Mouse (Mus musculus) lung, embryonic 15.5 days (tissue): ENCODE measurements at regions not wholly inside any gene's neighbourhood (a gene's known extent, or its start where the extent isn't known, plus 50 kb on each side); places are given as distances from the start of the nearest gene placed in this dataset.

Experiments
- ATAC-seq: fragments of 200-750 bp; cut with Nextera tagmentation; 2 replicates; pipeline ENCODE4 v1.8.0; 2017; ENCODE audit warnings: moderate number of reproducible peaks, borderline replicate concordance; ENCODE audit not compliant: low FRiP score, low TSS enrichment; ENCODE audit errors: extremely low read depth
- H3K27ac ChIP-seq: fragments of 300-500 bp; sonication (generic); 2 replicates; pipeline ENCODE4 v1.5.1; 2015; ENCODE audit warnings: moderate library complexity, mild to moderate bottlenecking, inconsistent platforms
- H3K27me3 ChIP-seq: fragments of 300-500 bp; sonication (generic); 2 replicates; pipeline ENCODE4 v1.6.1; 2015; ENCODE audit warnings: inconsistent platforms
- H3K36me3 ChIP-seq: fragments of 300-500 bp; sonication (generic); 2 replicates; pipeline ENCODE4 v1.6.1; 2015; ENCODE audit warnings: inconsistent platforms
- H3K4me1 ChIP-seq: fragments of 300-500 bp; sonication (generic); 2 replicates; pipeline ENCODE4 v1.6.1; 2015; ENCODE audit warnings: inconsistent platforms
- H3K4me2 ChIP-seq: fragments of 300-500 bp; sonication (generic); 2 replicates; pipeline ENCODE4 v1.6.1; 2015; ENCODE audit warnings: inconsistent platforms, mild to moderate bottlenecking, moderate library complexity
- H3K4me3 ChIP-seq: fragments of 300-500 bp; sonication (generic); 2 replicates; pipeline ENCODE4 v1.5.1; 2015; ENCODE audit warnings: mild to moderate bottlenecking, inconsistent platforms
- H3K9ac ChIP-seq: fragments of 300-500 bp; sonication (generic); 2 replicates; pipeline ENCODE4 v1.6.1; 2015; ENCODE audit warnings: inconsistent platforms
- H3K9me3 ChIP-seq: fragments of 300-500 bp; sonication (generic); 2 replicates; pipeline ENCODE4 v1.6.1; 2016; ENCODE audit warnings: inconsistent platforms
- WGBS: fragments of 180-500 bp; shearing (Covaris S2); methylation state at CpG from one replicate; pipeline ENCODE4 v1.1.7; 2015; 5-methylcytosine and 5-hydroxymethylcytosine counted together

DNA sequence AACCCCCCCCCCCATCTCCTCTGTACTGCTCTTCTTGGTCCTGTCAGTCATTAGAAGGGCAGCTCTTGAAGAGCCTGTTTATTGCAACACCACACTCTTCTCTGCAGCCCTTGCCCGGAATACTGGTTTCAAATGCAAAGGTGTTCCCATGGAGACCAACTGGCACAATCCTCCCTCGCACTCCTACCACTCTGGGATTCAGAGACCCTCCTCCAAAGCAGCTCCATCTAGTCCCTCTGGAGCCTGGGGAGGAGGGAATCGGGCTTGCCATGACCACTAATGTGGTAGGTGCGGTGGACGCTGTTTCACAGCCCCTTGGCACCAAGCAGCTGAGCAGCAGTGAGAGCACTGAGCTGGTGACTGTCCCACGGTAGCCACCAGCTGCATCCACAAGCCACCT is 83.1 kb downstream of the Stk35 start:
- Histone ChIP-seq H3K27me3 (no peaks in the 10 kb centered on the region), H3K36me3 (no peaks in the 10 kb centered on the region), H3K9ac (no peak overlapping the region), H3K4me3 (no peak overlapping the region), H3K9me3 (no peaks in the 10 kb centered on the region), H3K4me2 (no peak overlapping the region), H3K27ac (no peak overlapping the region), H3K4me1 (no peaks in the 10 kb centered on the region)
- WGBS = 40% methylated on average over 6 of the region's 6 CpGs
- ATAC-seq = no peak

DNA sequence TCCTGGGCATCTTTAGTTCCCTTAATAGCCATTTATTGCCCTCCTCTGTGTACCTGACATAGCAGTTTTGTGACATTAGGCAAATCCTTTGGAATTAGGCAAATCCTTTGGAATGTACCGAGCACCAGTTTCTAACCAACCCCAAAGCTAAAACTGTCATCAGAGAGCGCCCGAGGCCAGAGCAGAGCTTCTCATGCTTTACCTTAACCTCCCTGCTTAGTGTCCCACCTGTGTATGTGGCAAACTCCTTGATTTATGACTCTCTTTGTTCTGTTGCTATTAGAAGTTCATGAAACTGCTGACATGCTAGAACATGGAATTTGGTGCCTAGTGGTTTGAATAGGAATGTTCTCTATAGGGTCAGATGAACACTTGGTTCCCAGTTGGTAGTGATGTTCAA is 84.0 kb downstream of the Stk35 start:
- Histone ChIP-seq H3K4me3 (no peak overlapping the region), H3K36me3 (no peaks in the 10 kb centered on the region), H3K4me1 (no peaks in the 10 kb centered on the region), H3K9me3 (no peaks in the 10 kb centered on the region), H3K27ac (no peak overlapping the region), H3K27me3 (no peaks in the 10 kb centered on the region), H3K9ac (no peak overlapping the region), H3K4me2 (no peak overlapping the region)
- no peak for ATAC-seq
- WGBS = 82% methylated on average over 3 of the region's 3 CpGs

GRCm38 (mm10) chr2:129885536-129885935 is 85.2 kb downstream of the Stk35 start:
- no peaks in the 10 kb centered on the region for H3K9me3 ChIP-seq
- no peak for ATAC-seq
- H3K27ac ChIP-seq = no peak overlapping the region
- H3K4me1 ChIP-seq = no peaks in the 10 kb centered on the region
- H3K9ac ChIP-seq = no peak overlapping the region
- H3K36me3 ChIP-seq = no peaks in the 10 kb centered on the region
- H3K4me3 ChIP-seq = no peak overlapping the region
- H3K4me2 ChIP-seq = no peak overlapping the region
- H3K27me3 ChIP-seq = no peaks in the 10 kb centered on the region
- 89% methylated on average over 7 of the region's 7 CpGs for WGBS

- Histone ChIP-seq H3K27ac (no peak overlapping the region), H3K4me2 (no peak overlapping the region), H3K27me3 (no peaks in the 10 kb centered on the region), H3K4me1 (no peaks in the 10 kb centered on the region), H3K36me3 (no peaks in the 10 kb centered on the region), H3K9ac (no peak overlapping the region), H3K4me3 (no peak overlapping the region), H3K9me3 (no peaks in the 10 kb centered on the region)
- ATAC-seq = no peak
- 55% methylated on average over 7 of the region's 7 CpGs for WGBS
Observed at GRCm38 (mm10) chr2:129893231-129893630, 92.9 kb downstream of the Stk35 start.

GRCm38 (mm10) chr2:129893832-129894231 is 93.5 kb downstream of the Stk35 start:
- H3K27ac ChIP-seq = no peak overlapping the region
- no peak overlapping the region for H3K4me3 ChIP-seq
- H3K27me3 ChIP-seq = no peaks in the 10 kb centered on the region
- no peaks in the 10 kb centered on the region for H3K4me1 ChIP-seq
- no peaks in the 10 kb centered on the region for H3K36me3 ChIP-seq
- no peaks in the 10 kb centered on the region for H3K9me3 ChIP-seq
- 61% methylated on average over 5 of the region's 5 CpGs for WGBS
- H3K4me2 ChIP-seq = no peak overlapping the region
- no peak for ATAC-seq
- no peak overlapping the region for H3K9ac ChIP-seq

GRCm38 (mm10) chr2:129894906-129895305 is 94.6 kb downstream of the Stk35 start:
- no peak overlapping the region for H3K9ac ChIP-seq
- H3K36me3 ChIP-seq = no peaks in the 10 kb centered on the region
- WGBS = 66% methylated on average over 8 of the region's 8 CpGs
- H3K4me3 ChIP-seq = no peak overlapping the region
- no peaks in the 10 kb centered on the region for H3K4me1 ChIP-seq
- ATAC-seq = no peak
- H3K27me3 ChIP-seq = no peaks in the 10 kb centered on the region
- H3K4me2 ChIP-seq = no peak overlapping the region
- no peaks in the 10 kb centered on the region for H3K9me3 ChIP-seq
- H3K27ac ChIP-seq = no peak overlapping the region

DNA sequence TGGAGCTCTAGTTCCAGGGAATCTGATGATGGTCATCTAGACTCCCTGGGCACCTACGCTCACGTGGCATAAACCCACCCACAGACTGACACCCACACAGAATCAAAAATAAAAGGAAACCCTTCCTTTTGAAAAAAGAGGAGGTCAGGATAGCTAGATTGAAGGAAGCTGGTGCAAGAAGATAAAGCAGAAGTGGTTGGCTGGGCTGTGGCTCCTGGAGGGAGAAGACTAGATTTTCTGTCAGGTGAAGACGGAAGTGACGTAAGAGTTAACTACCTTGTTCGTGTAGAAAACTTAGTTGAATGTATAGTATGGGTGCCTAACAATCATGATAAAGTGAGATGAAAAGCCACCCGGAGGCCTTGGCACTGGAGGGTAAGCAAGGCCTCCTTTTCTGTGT is 95.1 kb downstream of the Stk35 start:
- Histone ChIP-seq H3K4me3 (no peak overlapping the region), H3K4me1 (no peaks in the 10 kb centered on the region), H3K27ac (no peak overlapping the region), H3K36me3 (no peaks in the 10 kb centered on the region), H3K4me2 (no peak overlapping the region), H3K9me3 (no peaks in the 10 kb centered on the region), H3K27me3 (no peaks in the 10 kb centered on the region), H3K9ac (no peak overlapping the region)
- ATAC-seq = no peak
- WGBS = 80% methylated on average over 6 of the region's 6 CpGs

DNA sequence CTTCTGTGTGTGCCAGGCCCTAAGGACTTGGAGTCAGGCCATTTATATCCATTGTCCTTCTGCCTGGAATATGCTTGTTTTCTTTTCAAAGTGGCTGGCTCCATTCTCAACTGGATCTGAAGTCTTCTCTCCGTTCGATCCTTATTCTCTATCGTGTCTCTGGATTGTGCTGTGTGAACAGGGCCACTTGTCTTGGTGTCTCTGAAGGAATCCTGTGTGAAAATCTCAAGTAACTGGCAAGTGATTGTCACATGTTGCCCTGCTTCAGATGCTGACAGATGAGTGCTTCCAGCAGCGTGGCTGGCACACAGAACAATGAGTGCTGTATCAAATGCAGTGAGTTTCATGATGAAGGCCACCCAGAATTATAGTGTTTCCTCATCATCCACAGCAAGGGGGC is 96.4 kb downstream of the Stk35 start:
- Histone ChIP-seq H3K4me3 (no peak overlapping the region), H3K9ac (no peak overlapping the region), H3K27ac (no peak overlapping the region), H3K9me3 (no peaks in the 10 kb centered on the region), H3K4me2 (no peak overlapping the region), H3K4me1 (no peaks in the 10 kb centered on the region), H3K36me3 (no peaks in the 10 kb centered on the region), H3K27me3 (no peaks in the 10 kb centered on the region)
- ATAC-seq = no peak
- 73% methylated on average over 4 of the region's 4 CpGs for WGBS

DNA sequence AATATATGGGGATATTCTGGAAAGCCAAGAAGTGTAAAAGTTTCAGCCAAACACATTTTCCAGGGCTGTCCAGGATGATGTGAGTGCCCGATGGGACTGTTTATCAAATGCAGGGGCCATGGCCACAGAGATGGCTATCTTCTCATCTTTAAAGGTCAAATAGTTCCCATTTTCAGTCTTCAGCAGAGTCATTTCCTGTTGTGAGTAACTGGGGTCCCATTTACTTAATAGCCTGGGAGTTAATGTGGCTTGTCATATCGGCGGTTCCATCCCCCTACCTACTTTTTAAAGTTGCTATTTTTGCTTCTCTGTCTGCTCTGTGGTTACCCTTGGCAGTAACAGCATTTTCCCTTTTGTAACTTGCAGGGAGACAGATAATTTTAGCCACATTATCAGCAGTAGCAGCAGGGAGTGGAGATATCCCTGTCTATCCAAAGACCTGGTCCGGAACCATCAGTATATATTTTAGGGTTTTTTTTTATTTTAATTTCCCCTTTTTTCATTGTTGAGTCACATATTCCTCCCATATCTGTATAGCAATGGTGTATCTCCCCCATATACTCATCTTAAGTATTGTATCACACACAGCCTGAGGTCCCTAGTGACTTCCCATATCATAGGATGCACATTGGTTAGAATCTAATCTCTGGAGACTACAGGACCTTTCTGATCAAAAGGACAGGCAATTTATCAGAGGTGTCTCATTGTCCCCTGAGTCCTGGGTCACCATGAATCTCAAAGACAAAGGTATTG is 103.2 kb downstream of the Stk35 start:
- no peak overlapping the region for H3K4me2 ChIP-seq
- H3K27me3 ChIP-seq = peaks cover 2% of the 10 kb centered on the region; the same call in 1 of the 2 replicates
- no peaks in the 10 kb centered on the region for H3K36me3 ChIP-seq
- H3K9me3 ChIP-seq = no peaks in the 10 kb centered on the region
- H3K9ac ChIP-seq = no peak overlapping the region
- no peak overlapping the region for H3K27ac ChIP-seq
- no peak overlapping the region for H3K4me3 ChIP-seq
- 48% methylated on average over 4 of the region's 4 CpGs for WGBS
- peaks cover under 1% of the 10 kb centered on the region; the same call in 1 of the 2 replicates for H3K4me1 ChIP-seq
- ATAC-seq = no peak

GRCm38 (mm10) chr2:129904753-129905152 is 104.4 kb downstream of the Stk35 start:
- no peak overlapping the region for H3K4me3 ChIP-seq
- peaks cover 9% of the 10 kb centered on the region for H3K27me3 ChIP-seq
- no peak overlapping the region for H3K4me2 ChIP-seq
- 37% methylated on average over 7 of the region's 7 CpGs for WGBS
- H3K4me1 ChIP-seq = peaks cover 9% of the 10 kb centered on the region
- H3K36me3 ChIP-seq = no peaks in the 10 kb centered on the region
- H3K9me3 ChIP-seq = no peaks in the 10 kb centered on the region
- no peak overlapping the region for H3K27ac ChIP-seq
- no peak for ATAC-seq
- no peak overlapping the region for H3K9ac ChIP-seq

- H3K27ac ChIP-seq = no peak overlapping the region
- 2% methylated on average over 28 of the region's 28 CpGs for WGBS
- H3K4me1 ChIP-seq = peaks cover 9% of the 10 kb centered on the region
- H3K9ac ChIP-seq = no peak overlapping the region
- 0 out of 2 replicates have a peak overlapping the region, but pooled peaks have one; percentile 4 for H3K4me3 ChIP-seq
- no peaks in the 10 kb centered on the region for H3K9me3 ChIP-seq
- no peaks in the 10 kb centered on the region for H3K36me3 ChIP-seq
- peak; percentile 74 for ATAC-seq
- H3K4me2 ChIP-seq = peak overlapping the region; percentile 39
- H3K27me3 ChIP-seq = peaks cover 9% of the 10 kb centered on the region
Observed at GRCm38 (mm10) chr2:129908701-129909425, 103.3 kb upstream of the Tgm3 start.

GRCm38 (mm10) chr2:129911203-129911921 is 100.8 kb upstream of the Tgm3 start:
- Histone ChIP-seq H3K4me2 (no peak overlapping the region), H3K9me3 (no peaks in the 10 kb centered on the region), H3K4me1 (peaks cover 9% of the 10 kb centered on the region), H3K9ac (no peak overlapping the region), H3K27ac (no peak overlapping the region), H3K4me3 (no peak overlapping the region), H3K27me3 (peaks cover 9% of the 10 kb centered on the region), H3K36me3 (no peaks in the 10 kb centered on the region)
- no peak for ATAC-seq
- 51% methylated on average over 19 of the region's 19 CpGs for WGBS
